Mouse (Mus musculus): ENCODE data around the gene Rab11fip5. TPM values are rescaled to one million over a fixed set of nuclear protein-coding genes. Genes with fewer than 3 reads are reported as not detected.

The Rab11fip5 gene
- polyA plus RNA-seq, 1 experiment from 2014 or later, result 5.8 TPM

- H3K27ac ChIP-seq, result peak overlapping the region; percentile 79
- DNase-seq (ENCODE audit: low spot score), result peak; percentile 39
- peaks cover 14% of the 10 kb centered on the region for H3K4me1 ChIP-seq (replicated peaks)
- no peak overlapping the region for H3K4me3 ChIP-seq
- H3K36me3 ChIP-seq, result peaks cover 8% of the 10 kb centered on the region; the same call in 1 of the 2 replicates
- WGBS, result 32% methylated on average over 6 of the region's 6 CpGs
- no peaks in the 10 kb centered on the region for H3K27me3 ChIP-seq (ENCODE audit: insufficient read depth, poor library complexity, severe bottlenecking)
- H3K9me3 ChIP-seq, result no peaks in the 10 kb centered on the region
Observed at GRCm38 (mm10) chr6:85320445-85320866, 54.0 kb downstream of the Rab11fip5 start.

- WGBS, result 92% methylated on average over 2 of the region's 2 CpGs
- Histone ChIP-seq H3K27ac (no peak overlapping the region), H3K36me3 (peaks cover 8% of the 10 kb centered on the region; the same call in 1 of the 2 replicates), H3K4me3 (no peak overlapping the region), H3K27me3 (ENCODE audit: insufficient read depth, poor library complexity, severe bottlenecking) (no peaks in the 10 kb centered on the region), H3K9me3 (no peaks in the 10 kb centered on the region), H3K4me1 (replicated peaks) (peaks cover 19% of the 10 kb centered on the region)
- no peak for DNase-seq (ENCODE audit: low spot score)
Observed at GRCm38 (mm10) chr6:85316211-85316610, 58.2 kb downstream of the Rab11fip5 start.

GRCm38 (mm10) chr6:85314064-85314798 is 60.2 kb downstream of the Rab11fip5 start:
- no peak for DNase-seq (ENCODE audit: low spot score)
- no peaks in the 10 kb centered on the region for H3K9me3 ChIP-seq
- H3K27me3 ChIP-seq (ENCODE audit: insufficient read depth, poor library complexity, severe bottlenecking), result no peaks in the 10 kb centered on the region
- H3K36me3 ChIP-seq, result peaks cover 8% of the 10 kb centered on the region; the same call in 1 of the 2 replicates
- H3K4me1 ChIP-seq (replicated peaks), result peaks cover 9% of the 10 kb centered on the region
- 51% methylated on average over 9 of the region's 9 CpGs for WGBS
- no peak overlapping the region for H3K4me3 ChIP-seq
- H3K27ac ChIP-seq, result peak overlapping the region; percentile 37

GRCm38 (mm10) chr6:85307894-85308293 is 66.5 kb downstream of the Rab11fip5 start:
- Histone ChIP-seq H3K4me3 (no peak overlapping the region), H3K4me1 (replicated peaks) (peaks cover 2% of the 10 kb centered on the region; the same call in 1 of the 2 replicates), H3K36me3 (no peaks in the 10 kb centered on the region), H3K9me3 (no peaks in the 10 kb centered on the region), H3K27ac (no peak overlapping the region), H3K27me3 (ENCODE audit: insufficient read depth, poor library complexity, severe bottlenecking) (no peaks in the 10 kb centered on the region)
- DNase-seq (ENCODE audit: low spot score), result no peak
- 85% methylated on average over 4 of the region's 4 CpGs for WGBS

- Histone ChIP-seq H3K36me3 (no peaks in the 10 kb centered on the region), H3K4me3 (no peak overlapping the region), H3K27ac (no peak overlapping the region), H3K27me3 (ENCODE audit: insufficient read depth, poor library complexity, severe bottlenecking) (no peaks in the 10 kb centered on the region), H3K4me1 (replicated peaks) (peaks cover 5% of the 10 kb centered on the region; the same call in 1 of the 2 replicates), H3K9me3 (no peaks in the 10 kb centered on the region)
- 87% methylated on average over 3 of the region's 3 CpGs for whole genome bisulfite sequencing
- no peak for DNase-seq (ENCODE audit: low spot score)
Observed at GRCm38 (mm10) chr6:85306375-85306774, 68.1 kb downstream of the Rab11fip5 start.

- Histone ChIP-seq H3K9me3 (no peaks in the 10 kb centered on the region), H3K4me3 (no peak overlapping the region)
- DNase-seq (ENCODE audit: low spot score), result no peak
Observed at GRCm38 (mm10) chr6:85305826-85306225, 68.6 kb downstream of the Rab11fip5 start.

GRCm38 (mm10) chr6:85304966-85305365 is 69.5 kb downstream of the Rab11fip5 start:
- H3K4me3 ChIP-seq, result no peak overlapping the region
- WGBS, result 74% methylated on average over 5 of the region's 5 CpGs
- no peaks in the 10 kb centered on the region for H3K9me3 ChIP-seq
- H3K27me3 ChIP-seq (ENCODE audit: insufficient read depth, poor library complexity, severe bottlenecking), result no peaks in the 10 kb centered on the region
- H3K27ac ChIP-seq, result no peak overlapping the region
- DNase-seq (ENCODE audit: low spot score), result no peak
- peaks cover 5% of the 10 kb centered on the region; the same call in 1 of the 2 replicates for H3K4me1 ChIP-seq (replicated peaks)
- H3K36me3 ChIP-seq, result no peaks in the 10 kb centered on the region

More at GRCm38 (mm10) chr6:85305826-85306225, 68.6 kb downstream of the Rab11fip5 start:
- Histone ChIP-seq H3K4me1 (replicated peaks) (peaks cover 5% of the 10 kb centered on the region; the same call in 1 of the 2 replicates), H3K27me3 (ENCODE audit: insufficient read depth, poor library complexity, severe bottlenecking) (no peaks in the 10 kb centered on the region), H3K36me3 (no peaks in the 10 kb centered on the region), H3K27ac (no peak overlapping the region)

GRCm38 (mm10) chr6:85302326-85303055 is 71.9 kb downstream of the Rab11fip5 start:
- 79% methylated on average over 3 of the region's 3 CpGs for WGBS
- Histone ChIP-seq H3K27me3 (ENCODE audit: insufficient read depth, poor library complexity, severe bottlenecking) (no peaks in the 10 kb centered on the region), H3K4me1 (replicated peaks) (peaks cover 5% of the 10 kb centered on the region; the same call in 1 of the 2 replicates), H3K27ac (no peak overlapping the region), H3K4me3 (no peak overlapping the region), H3K9me3 (no peaks in the 10 kb centered on the region), H3K36me3 (no peaks in the 10 kb centered on the region)
- no peak for DNase-seq (ENCODE audit: low spot score)

GRCm38 (mm10) chr6:85295384-85296167 is 78.9 kb downstream of the Rab11fip5 start:
- peaks cover 27% of the 10 kb centered on the region for H3K4me1 ChIP-seq (replicated peaks)
- H3K9me3 ChIP-seq, result no peaks in the 10 kb centered on the region
- no peaks in the 10 kb centered on the region for H3K36me3 ChIP-seq
- no peak overlapping the region for H3K4me3 ChIP-seq
- H3K27me3 ChIP-seq (ENCODE audit: insufficient read depth, poor library complexity, severe bottlenecking), result no peaks in the 10 kb centered on the region
- WGBS, result 71% methylated on average over 7 of the region's 7 CpGs
- peak overlapping the region; percentile 45 for H3K27ac ChIP-seq
- no peak for DNase-seq (ENCODE audit: low spot score)

- DNase-seq (ENCODE audit: low spot score), result no peak
- 68% methylated on average over 5 of the region's 5 CpGs for WGBS
- H3K4me3 ChIP-seq, result no peak overlapping the region
- 0 out of 2 replicates have a peak overlapping the region, but pooled peaks have one; percentile 68 for H3K27ac ChIP-seq
- peaks cover 27% of the 10 kb centered on the region for H3K4me1 ChIP-seq (replicated peaks)
- H3K27me3 ChIP-seq (ENCODE audit: insufficient read depth, poor library complexity, severe bottlenecking), result no peaks in the 10 kb centered on the region
- no peaks in the 10 kb centered on the region for H3K9me3 ChIP-seq
- H3K36me3 ChIP-seq, result no peaks in the 10 kb centered on the region
Observed at GRCm38 (mm10) chr6:85294004-85294379, 80.4 kb downstream of the Rab11fip5 start.

- Histone ChIP-seq H3K4me3 (no peak overlapping the region), H3K27me3 (ENCODE audit: insufficient read depth, poor library complexity, severe bottlenecking) (no peaks in the 10 kb centered on the region), H3K36me3 (no peaks in the 10 kb centered on the region), H3K4me1 (replicated peaks) (peaks cover 27% of the 10 kb centered on the region), H3K27ac (peak overlapping the region; percentile 68), H3K9me3 (no peaks in the 10 kb centered on the region)
- DNase-seq (ENCODE audit: low spot score), result no peak
- 56% methylated on average over 10 of the region's 10 CpGs for WGBS
Observed at GRCm38 (mm10) chr6:85293255-85294003, 81.0 kb downstream of the Rab11fip5 start.
